Mouse (Mus musculus) embryonic facial prominence, embryonic 13.5 days (tissue): ENCODE measurements around the gene Ogt. TPM values are rescaled to one million over a fixed set of nuclear protein-coding genes. Genes with fewer than 3 reads are reported as not detected.

ENCODE experiments used
- polyA plus RNA-seq: library from polyadenylated mRNA; unstranded; fragments of >200 nt; fragmentation: Nextera tagmentation; extraction: Ambion mirVana; gene quantifications from 2 replicates; pipeline ENCODE4 v1.2.1, GENCODE M21; 2015

The Ogt gene
- polyA plus RNA-seq, 1 experiment from 2014 or later, result 179 TPM

Other genes starting within 250 kb of the Ogt start
- 42.5 and 44.1 TPM in 2 replicates for gene Zmym3, start 219.2 kb upstream of the Ogt start, polyA plus RNA-seq
- 491 TPM in 2 replicates for gene Nono, start 210.7 kb upstream of the Ogt start, polyA plus RNA-seq
- gene Itgb1bp2, start 191.0 kb upstream of the Ogt start, polyA plus RNA-seq, result 4.0 and 6.2 TPM in 2 replicates
- gene Taf1, start 107.3 kb upstream of the Ogt start, polyA plus RNA-seq, result 15.4 and 15.5 TPM in 2 replicates
- 0.15 and 0.31 TPM in 2 replicates for gene Cxcr3, start 94.2 kb downstream of the Ogt start, polyA plus RNA-seq
- not detected in 2 replicates for gene Gm4779, start 154.4 kb downstream of the Ogt start, polyA plus RNA-seq
- not detected in 2 replicates for gene 8030474K03Rik, start 154.6 kb downstream of the Ogt start, polyA plus RNA-seq
- gene Nhsl2, start 209.3 kb downstream of the Ogt start, polyA plus RNA-seq, result 11.1 and 13.0 TPM in 2 replicates